Mouse (Mus musculus): ENCODE results near the gene Ankrd34a.

DNA sequence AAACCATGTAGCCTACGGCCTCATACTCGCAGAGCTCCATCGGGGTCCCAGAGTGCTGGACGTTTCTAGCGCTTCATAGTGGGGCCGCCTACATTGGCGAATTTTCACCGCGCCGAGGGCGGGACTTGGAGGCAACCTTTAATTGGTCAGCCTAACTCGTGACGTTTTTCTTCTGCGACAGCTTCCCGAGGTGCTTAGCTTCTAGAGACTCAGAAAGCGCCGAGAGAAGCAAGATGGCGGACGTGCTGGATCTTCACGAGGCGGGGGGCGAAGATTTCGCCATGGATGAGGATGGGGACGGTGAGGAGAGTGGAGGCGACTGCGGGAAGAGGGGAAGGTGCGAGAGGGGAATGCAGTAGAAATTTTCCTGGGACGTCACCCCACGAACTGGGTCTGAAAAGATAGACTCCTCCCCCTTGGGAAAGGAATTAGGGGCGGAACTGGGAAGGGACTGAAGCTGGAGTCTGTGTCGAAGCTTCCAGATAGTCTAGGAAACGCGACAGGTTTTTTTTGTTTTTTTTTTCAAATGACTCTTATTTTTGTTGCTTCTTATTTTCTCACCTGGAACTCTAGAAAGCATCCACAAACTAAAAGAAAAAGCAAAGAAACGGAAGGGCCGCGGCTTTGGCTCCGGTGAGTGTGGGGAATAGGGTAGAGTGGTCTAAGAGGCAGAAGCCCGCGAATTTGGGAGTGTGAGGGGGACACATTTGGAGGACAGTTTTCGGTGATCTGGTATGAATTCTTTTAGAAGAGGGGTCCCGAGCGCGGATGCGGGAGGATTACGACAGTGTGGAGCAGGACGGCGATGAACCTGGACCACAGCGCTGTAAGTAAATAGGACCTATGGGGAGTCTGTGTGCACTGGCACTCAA, 33.5 kb downstream of the Ankrd34a start, which contains the start of gene Rbm8a:
- TF ChIP-seq CTCF (IDR thresholded peaks at IDR 0.05; ENCODE audit: borderline replicate concordance, extremely low read depth, insufficient read depth, insufficient read length) (no peak), POLR2A (IDR thresholded peaks at IDR 0.05; ENCODE audit: borderline replicate concordance, extremely low read depth, insufficient read depth, insufficient read length, poor library complexity, severe bottlenecking) (peak; percentile 61; the same call in 1 of the 2 replicates)

Measured in brain, embryonic 14.5 days (tissue).